Mouse (Mus musculus) intestine, embryonic 14.5 days (tissue): ENCODE data around the gene Mbnl1. TPM values are rescaled to one million over a fixed set of nuclear protein-coding genes. Genes with fewer than 3 reads are reported as not detected.

ENCODE experiments used
- ATAC-seq: fragments of 200-750 bp; cut with Nextera tagmentation; replicated peaks from 2 replicates; pipeline ENCODE4 v1.8.0; 2017; ENCODE audit warnings: low read depth, moderate number of reproducible peaks, moderate TSS enrichment, moderate library complexity; ENCODE audit not compliant: low FRiP score, low TSS enrichment
- DNase-seq: peaks from one replicate; pipeline ENCODE4 v3.0.0-alpha.2; 2018; ENCODE audit warnings: low spot score
- H3K27ac ChIP-seq: fragments of 300-500 bp; sonication (generic); 2 replicates; pipeline ENCODE4 v1.5.1; 2014; ENCODE audit warnings: low read depth, mild to moderate bottlenecking, control low read depth
- H3K27me3 ChIP-seq: fragments of 300-500 bp; sonication (generic); replicated peaks from 2 replicates; pipeline ENCODE4 v1.6.1; 2014; ENCODE audit warnings: low read length, control low read depth; ENCODE audit not compliant: control insufficient read depth, insufficient read depth
- H3K36me3 ChIP-seq: fragments of 300-500 bp; sonication (generic); 2 replicates; pipeline ENCODE4 v1.6.1; 2014; ENCODE audit warnings: low read length, control low read depth; ENCODE audit not compliant: control insufficient read depth, insufficient read depth
- H3K4me1 ChIP-seq: fragments of 300-500 bp; sonication (generic); replicated peaks from 2 replicates; pipeline ENCODE4 v1.6.1; 2014; ENCODE audit warnings: low read length, control low read depth, mixed read lengths; ENCODE audit not compliant: control insufficient read depth, insufficient read depth
- H3K4me2 ChIP-seq: fragments of 300-500 bp; sonication (generic); 2 replicates; pipeline ENCODE4 v1.6.1; 2014; ENCODE audit warnings: low read length
- H3K4me3 ChIP-seq: fragments of 300-500 bp; sonication (generic); 2 replicates; pipeline ENCODE4 v1.5.1; 2014; ENCODE audit warnings: low read depth, low read length, control low read depth, mixed read lengths
- H3K9ac ChIP-seq: fragments of 300-500 bp; sonication (generic); 2 replicates; pipeline ENCODE4 v1.6.1; 2014; ENCODE audit warnings: mild to moderate bottlenecking, low read length
- H3K9me3 ChIP-seq: fragments of 300-500 bp; sonication (generic); 2 replicates; pipeline ENCODE4 v1.6.1; 2016; ENCODE audit warnings: low read length, control low read depth; ENCODE audit not compliant: control insufficient read depth
- WGBS: fragments of 180-500 bp; shearing (Covaris S2); extraction: QIAGEN DNeasy Blood & Tissue Kit; methylation state at CpG from one replicate; pipeline ENCODE4 v1.1.7; 2014; 5-methylcytosine and 5-hydroxymethylcytosine counted together
- polyA plus RNA-seq: library from polyadenylated mRNA; unstranded; fragments of >200 nt; fragmentation: Nextera tagmentation; extraction: Ambion mirVana; gene quantifications from 2 replicates; pipeline ENCODE4 v1.2.1, GENCODE M21; 2014

The Mbnl1 gene
- polyA plus RNA-seq, 1 experiment from 2014 or later, result 141 TPM

GRCm38 (mm10) chr3:60517234-60517787 lies 44.7 kb downstream of the Mbnl1 start:
- Histone ChIP-seq H3K4me1 (peaks cover 21% of the 10 kb centered on the region), H3K9ac (no peak overlapping the region), H3K27me3 (no peaks in the 10 kb centered on the region), H3K36me3 (0 out of 2 replicates have a peak, but pooled peaks cover 4% of the 10 kb centered on the region), H3K4me3 (no peak overlapping the region), H3K27ac (no peak overlapping the region), H3K4me2 (no peak overlapping the region), H3K9me3 (no peaks in the 10 kb centered on the region)
- WGBS, result 30% methylated on average over 3 of the region's 3 CpGs
- ATAC-seq (no peak), DNase-seq (no peak)

- no peaks in the 10 kb centered on the region for H3K27me3 ChIP-seq
- H3K36me3 ChIP-seq, result 0 out of 2 replicates have a peak, but pooled peaks cover 4% of the 10 kb centered on the region
- WGBS, result 69% methylated on average over 3 of the region's 3 CpGs
- ATAC-seq (no peak), DNase-seq (no peak)
- H3K9ac ChIP-seq, result no peak overlapping the region
- no peak overlapping the region for H3K4me2 ChIP-seq
- H3K27ac ChIP-seq, result no peak overlapping the region
- H3K4me3 ChIP-seq, result no peak overlapping the region
- peaks cover 14% of the 10 kb centered on the region for H3K4me1 ChIP-seq
- no peaks in the 10 kb centered on the region for H3K9me3 ChIP-seq
Observed at GRCm38 (mm10) chr3:60519337-60519736, 46.7 kb downstream of the Mbnl1 start.

- 78% methylated on average over 1 of the region's 1 CpGs for WGBS
- Histone ChIP-seq H3K4me2 (no peak overlapping the region), H3K27me3 (no peaks in the 10 kb centered on the region), H3K27ac (no peak overlapping the region), H3K9ac (no peak overlapping the region), H3K36me3 (peaks cover 8% of the 10 kb centered on the region; the same call in 1 of the 2 replicates), H3K4me1 (peaks cover 27% of the 10 kb centered on the region), H3K9me3 (no peaks in the 10 kb centered on the region), H3K4me3 (no peak overlapping the region)
- DNase-seq (no peak), ATAC-seq (no peak)
Observed at GRCm38 (mm10) chr3:60524127-60524526, 51.5 kb downstream of the Mbnl1 start.

GRCm38 (mm10) chr3:60531286-60531685 lies 58.7 kb downstream of the Mbnl1 start:
- Histone ChIP-seq H3K4me1 (peaks cover 26% of the 10 kb centered on the region), H3K27me3 (no peaks in the 10 kb centered on the region), H3K9me3 (no peaks in the 10 kb centered on the region), H3K36me3 (peaks cover 5% of the 10 kb centered on the region; the same call in 1 of the 2 replicates), H3K4me2 (no peak overlapping the region), H3K4me3 (no peak overlapping the region), H3K9ac (no peak overlapping the region), H3K27ac (no peak overlapping the region)
- DNase-seq (no peak), ATAC-seq (no peak)
- WGBS, result 72% methylated on average over 5 of the region's 5 CpGs

GRCm38 (mm10) chr3:60531826-60532225 lies 59.2 kb downstream of the Mbnl1 start:
- Histone ChIP-seq H3K36me3 (peaks cover 5% of the 10 kb centered on the region; the same call in 1 of the 2 replicates), H3K4me2 (no peak overlapping the region), H3K4me1 (peaks cover 25% of the 10 kb centered on the region), H3K9ac (no peak overlapping the region), H3K4me3 (no peak overlapping the region), H3K27ac (no peak overlapping the region), H3K9me3 (no peaks in the 10 kb centered on the region), H3K27me3 (no peaks in the 10 kb centered on the region)
- DNase-seq (no peak), ATAC-seq (no peak)
- 63% methylated on average over 2 of the region's 2 CpGs for WGBS

- no peaks in the 10 kb centered on the region for H3K36me3 ChIP-seq
- no peak overlapping the region for H3K4me3 ChIP-seq
- no peak overlapping the region for H3K9ac ChIP-seq
- ATAC-seq (no peak), DNase-seq (no peak)
- H3K9me3 ChIP-seq, result no peaks in the 10 kb centered on the region
- 35% methylated on average over 3 of the region's 3 CpGs for WGBS
- no peak overlapping the region for H3K27ac ChIP-seq
- no peaks in the 10 kb centered on the region; the same call in 1 of the 2 replicates for H3K4me1 ChIP-seq
- H3K4me2 ChIP-seq, result no peak overlapping the region
- no peaks in the 10 kb centered on the region for H3K27me3 ChIP-seq
Observed at GRCm38 (mm10) chr3:60535224-60535623, 62.6 kb downstream of the Mbnl1 start.

- Histone ChIP-seq H3K9ac (no peak overlapping the region), H3K4me2 (no peak overlapping the region), H3K4me3 (no peak overlapping the region), H3K36me3 (no peaks in the 10 kb centered on the region), H3K27ac (no peak overlapping the region), H3K4me1 (no peaks in the 10 kb centered on the region; the same call in 1 of the 2 replicates), H3K27me3 (no peaks in the 10 kb centered on the region), H3K9me3 (no peaks in the 10 kb centered on the region)
- WGBS, result 78% methylated on average over 2 of the region's 2 CpGs
- DNase-seq, result no peak
- no peak for ATAC-seq
Observed at GRCm38 (mm10) chr3:60537063-60537462, 64.4 kb downstream of the Mbnl1 start.

GRCm38 (mm10) chr3:60538214-60538971 lies 65.8 kb downstream of the Mbnl1 start:
- no peaks in the 10 kb centered on the region for H3K36me3 ChIP-seq
- no peaks in the 10 kb centered on the region for H3K27me3 ChIP-seq
- H3K9ac ChIP-seq, result no peak overlapping the region
- no peaks in the 10 kb centered on the region; the same call in 1 of the 2 replicates for H3K4me1 ChIP-seq
- 77% methylated on average over 3 of the region's 3 CpGs for WGBS
- DNase-seq (no peak), ATAC-seq (no peak)
- no peak overlapping the region for H3K4me3 ChIP-seq
- H3K9me3 ChIP-seq, result no peaks in the 10 kb centered on the region
- H3K27ac ChIP-seq, result no peak overlapping the region
- H3K4me2 ChIP-seq, result no peak overlapping the region

GRCm38 (mm10) chr3:60541121-60541520 lies 68.5 kb downstream of the Mbnl1 start:
- no peak overlapping the region for H3K4me2 ChIP-seq
- DNase-seq (no peak), ATAC-seq (no peak)
- no peak overlapping the region for H3K4me3 ChIP-seq
- H3K4me1 ChIP-seq, result no peaks in the 10 kb centered on the region
- H3K9ac ChIP-seq, result no peak overlapping the region
- H3K9me3 ChIP-seq, result no peaks in the 10 kb centered on the region
- no peaks in the 10 kb centered on the region for H3K27me3 ChIP-seq
- H3K36me3 ChIP-seq, result no peaks in the 10 kb centered on the region
- 66% methylated on average over 4 of the region's 4 CpGs for WGBS
- no peak overlapping the region for H3K27ac ChIP-seq
